Mouse (Mus musculus): Measurements from ENCODE around the gene Nthl1. TPM values are rescaled to one million over a fixed set of nuclear protein-coding genes. Genes with fewer than 3 reads are reported as not detected.

Gene Nthl1
- polyA plus RNA-seq (2016; fragmentation: Nextera tagmentation; extraction: Ambion mirVana): 23.3 and 24.9 TPM in 2 replicates

DNA sequence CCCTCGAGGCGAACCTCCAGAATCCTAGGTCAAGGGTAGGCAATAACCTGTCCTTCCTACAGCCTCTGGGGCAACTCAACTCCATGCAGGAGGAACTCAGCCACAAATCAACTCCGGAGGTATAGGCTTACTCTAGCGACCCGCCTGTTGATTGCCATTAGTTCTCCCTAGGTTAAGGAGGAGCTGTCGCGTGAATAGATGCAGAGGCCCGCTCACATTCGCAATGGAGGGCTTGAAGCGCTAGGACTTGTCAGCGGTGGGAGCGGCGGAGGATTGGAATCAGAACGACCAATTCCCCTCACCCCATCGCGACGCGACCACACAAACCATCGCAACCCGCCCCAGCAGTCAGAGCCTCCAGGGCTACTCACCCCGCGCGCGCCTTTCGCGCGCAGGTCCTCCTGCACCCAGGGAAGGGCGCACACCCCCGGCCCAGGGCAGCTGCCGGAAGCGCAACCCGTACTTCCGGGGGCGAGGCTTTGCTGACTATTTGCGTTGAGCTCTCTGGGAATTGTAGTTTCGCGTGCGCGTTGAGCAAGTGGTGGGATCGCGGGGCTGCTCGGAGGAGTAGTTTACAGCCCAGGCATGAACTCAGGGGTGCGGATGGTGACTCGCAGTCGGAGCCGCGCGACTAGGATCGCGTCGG is at the start of gene Nthl1, which contains the start of gene Tsc2:
Gene Nthl1, plus strand, starts transcription at position 514 of the 646 bp plus-strand sequence.
Gene Tsc2, minus strand, starts transcription at position 464 of the 646 bp plus-strand sequence.
- Histone ChIP-seq H3K9me3 (no peaks in the 10 kb centered on the region), H3K27me3 (no peaks in the 10 kb centered on the region), H3K27ac (peak within 1 kb of the TSS; percentile 93), H3K4me3 (replicated peaks) (peak within 1 kb of the TSS; percentile 60), H3K4me1 (replicated peaks) (peaks cover 16% of the 10 kb centered on the region), H3K4me2 (peak within 1 kb of the TSS; percentile 88), H3K9ac (replicated peaks) (peak within 1 kb of the TSS; percentile 83), H3K36me3 (peaks cover 49% of the 10 kb centered on the region)
- ATAC-seq (ENCODE audit: insufficient number of reproducible peaks, insufficient read depth, low FRiP score, low TSS enrichment, low read depth): peak; percentile 83
- WGBS: 2% methylated on average over 51 of the region's 51 CpGs

DNA sequence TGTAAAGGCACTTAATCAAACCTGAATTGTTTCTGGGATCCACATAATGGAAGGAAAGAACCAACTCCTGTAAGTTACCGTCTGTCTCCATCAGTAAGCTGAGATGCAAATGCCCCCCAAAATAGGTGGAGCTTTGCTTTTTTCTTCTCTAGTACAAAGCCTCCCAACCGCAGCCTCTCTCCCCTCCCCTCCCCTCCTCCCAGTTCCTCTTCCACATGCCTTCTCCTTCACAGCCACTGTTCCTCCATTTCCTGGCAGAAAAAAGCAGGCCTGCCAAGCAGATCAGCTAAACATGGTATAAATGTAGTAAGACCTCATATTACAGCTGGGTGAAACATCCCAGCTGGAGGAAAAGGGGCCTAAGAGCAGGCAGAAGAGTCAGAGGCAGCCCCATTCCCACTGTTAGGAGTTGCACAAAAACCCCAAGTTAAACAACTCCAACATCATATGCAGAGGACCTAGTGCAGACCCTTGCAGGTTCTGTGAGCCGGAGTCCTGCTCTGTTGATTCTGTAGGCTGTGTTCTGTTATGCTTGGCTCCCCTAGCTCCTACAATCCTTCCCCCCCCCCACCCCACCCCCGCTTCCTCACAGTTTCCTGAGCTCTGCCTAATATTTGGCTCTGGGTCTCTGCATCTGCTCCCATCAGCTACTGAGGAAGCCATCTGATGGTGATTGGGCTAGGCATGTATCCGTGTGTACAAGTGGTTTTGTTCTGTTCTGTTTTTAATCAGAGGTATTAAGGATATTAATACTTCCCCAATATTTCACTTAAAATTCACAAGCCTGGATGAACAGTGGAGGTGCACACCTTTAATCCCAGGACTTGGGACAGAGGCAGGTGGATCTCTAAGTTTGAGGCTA is 48.6 kb upstream of the Nthl1 start:
- peaks cover 96% of the 10 kb centered on the region for H3K36me3 ChIP-seq
- ATAC-seq (ENCODE audit: insufficient number of reproducible peaks, insufficient read depth, low FRiP score, low TSS enrichment, low read depth): no peak

GRCm38 (mm10) chr17:24584520-24584919 is 48.0 kb upstream of the Nthl1 start:
- peaks cover 94% of the 10 kb centered on the region for H3K36me3 ChIP-seq
- no peak for ATAC-seq (ENCODE audit: insufficient number of reproducible peaks, insufficient read depth, low FRiP score, low TSS enrichment, low read depth)
- H3K27me3 ChIP-seq: no peaks in the 10 kb centered on the region
- 0 out of 2 replicates have a peak, but pooled peaks cover 4% of the 10 kb centered on the region for H3K4me1 ChIP-seq (replicated peaks)
- H3K4me2 ChIP-seq: no peak overlapping the region
- 72% methylated on average over 3 of the region's 3 CpGs for WGBS
- no peak overlapping the region for H3K4me3 ChIP-seq (replicated peaks)
- no peak overlapping the region for H3K9ac ChIP-seq (replicated peaks)
- H3K27ac ChIP-seq: no peak overlapping the region
- no peaks in the 10 kb centered on the region for H3K9me3 ChIP-seq

More for the DNA sequence above, 48.6 kb upstream of the Nthl1 start:
- no peaks in the 10 kb centered on the region for H3K9me3 ChIP-seq
- no peak overlapping the region for H3K4me3 ChIP-seq (replicated peaks)
- no peak overlapping the region for H3K4me2 ChIP-seq
- no peak overlapping the region for H3K27ac ChIP-seq
- 71% methylated on average over 5 of the region's 5 CpGs for WGBS
- 0 out of 2 replicates have a peak, but pooled peaks cover 4% of the 10 kb centered on the region for H3K4me1 ChIP-seq (replicated peaks)
- H3K9ac ChIP-seq (replicated peaks): no peak overlapping the region
- H3K27me3 ChIP-seq: no peaks in the 10 kb centered on the region

DNA sequence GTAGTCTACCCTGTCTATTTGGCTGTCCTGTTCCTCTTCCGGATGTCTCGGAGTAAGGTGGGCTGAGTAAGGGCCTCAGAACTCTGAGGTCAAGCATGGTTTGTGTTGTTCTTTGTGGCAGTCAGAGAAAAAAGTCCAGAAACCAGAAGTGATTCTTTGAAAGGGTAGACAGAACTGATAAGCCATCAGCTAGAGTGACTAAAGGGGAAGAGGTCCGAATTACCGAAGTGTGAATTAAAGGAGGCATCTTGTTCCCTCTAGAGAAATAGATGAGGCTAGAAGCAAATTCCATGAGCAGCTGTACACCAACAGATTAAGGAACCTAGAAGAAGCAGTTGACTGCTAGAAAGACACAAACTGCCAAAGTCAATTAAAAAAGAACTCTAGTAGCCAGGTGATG is 45.9 kb upstream of the Nthl1 start:
- Histone ChIP-seq H3K9ac (replicated peaks) (no peak overlapping the region), H3K4me3 (replicated peaks) (no peak overlapping the region), H3K4me2 (no peak overlapping the region), H3K4me1 (replicated peaks) (0 out of 2 replicates have a peak, but pooled peaks cover 4% of the 10 kb centered on the region), H3K27ac (no peak overlapping the region), H3K36me3 (peaks cover 91% of the 10 kb centered on the region), H3K27me3 (no peaks in the 10 kb centered on the region), H3K9me3 (no peaks in the 10 kb centered on the region)
- no peak for ATAC-seq (ENCODE audit: insufficient number of reproducible peaks, insufficient read depth, low FRiP score, low TSS enrichment, low read depth)
- WGBS: 94% methylated on average over 4 of the region's 4 CpGs

DNA sequence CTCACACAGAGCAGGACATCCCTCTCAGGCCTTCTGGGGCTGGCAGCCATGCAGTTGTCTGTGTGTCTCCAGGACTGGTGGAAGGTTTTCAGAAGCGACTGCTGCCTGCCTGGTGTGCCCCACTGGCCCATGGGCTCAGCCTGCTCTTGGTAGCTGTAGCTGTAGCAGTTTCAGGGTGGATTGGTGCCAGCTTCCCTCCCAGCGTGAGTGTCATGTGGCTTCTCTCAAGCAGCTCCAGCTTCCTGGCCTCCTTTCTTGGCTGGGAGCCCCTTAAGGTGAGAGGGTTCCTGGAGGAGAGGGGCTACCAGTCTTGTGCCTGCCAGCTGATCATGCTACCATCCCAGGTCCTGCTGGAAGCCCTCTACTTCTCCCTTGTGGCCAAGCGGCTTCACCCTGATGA is 41.5 kb upstream of the Nthl1 start:
- 86% methylated on average over 3 of the region's 3 CpGs for WGBS
- no peak overlapping the region for H3K4me3 ChIP-seq (replicated peaks)
- peaks cover 93% of the 10 kb centered on the region for H3K36me3 ChIP-seq
- no peaks in the 10 kb centered on the region for H3K9me3 ChIP-seq
- H3K27ac ChIP-seq: no peak overlapping the region
- no peaks in the 10 kb centered on the region for H3K4me1 ChIP-seq (replicated peaks)
- H3K27me3 ChIP-seq: no peaks in the 10 kb centered on the region
- no peak for ATAC-seq (ENCODE audit: insufficient number of reproducible peaks, insufficient read depth, low FRiP score, low TSS enrichment, low read depth)
- H3K9ac ChIP-seq (replicated peaks): 0 out of 2 replicates have a peak overlapping the region, but pooled peaks have one; percentile 24
- no peak overlapping the region for H3K4me2 ChIP-seq

- H3K36me3 ChIP-seq: peaks cover 93% of the 10 kb centered on the region
- 96% methylated on average over 5 of the region's 5 CpGs for WGBS
Measured at GRCm38 (mm10) chr17:24591695-24592094, 40.8 kb upstream of the Nthl1 start.

GRCm38 (mm10) chr17:24593248-24593647 is 39.2 kb upstream of the Nthl1 start:
- no peaks in the 10 kb centered on the region for H3K4me1 ChIP-seq (replicated peaks)
- H3K9me3 ChIP-seq: no peaks in the 10 kb centered on the region
- no peak overlapping the region for H3K9ac ChIP-seq (replicated peaks)
- peaks cover 94% of the 10 kb centered on the region for H3K36me3 ChIP-seq
- no peak overlapping the region for H3K27ac ChIP-seq
- WGBS: 84% methylated on average over 5 of the region's 5 CpGs
- ATAC-seq (ENCODE audit: insufficient number of reproducible peaks, insufficient read depth, low FRiP score, low TSS enrichment, low read depth): no peak
- no peak overlapping the region for H3K4me3 ChIP-seq (replicated peaks)
- no peaks in the 10 kb centered on the region for H3K27me3 ChIP-seq
- no peak overlapping the region for H3K4me2 ChIP-seq

More at GRCm38 (mm10) chr17:24591695-24592094, 40.8 kb upstream of the Nthl1 start:
- no peaks in the 10 kb centered on the region for H3K27me3 ChIP-seq
- no peaks in the 10 kb centered on the region for H3K4me1 ChIP-seq (replicated peaks)
- H3K4me2 ChIP-seq: no peak overlapping the region
- no peak overlapping the region for H3K4me3 ChIP-seq (replicated peaks)
- ATAC-seq (ENCODE audit: insufficient number of reproducible peaks, insufficient read depth, low FRiP score, low TSS enrichment, low read depth): no peak
- H3K9ac ChIP-seq (replicated peaks): no peak overlapping the region
- no peak overlapping the region for H3K27ac ChIP-seq
- no peaks in the 10 kb centered on the region for H3K9me3 ChIP-seq

DNA sequence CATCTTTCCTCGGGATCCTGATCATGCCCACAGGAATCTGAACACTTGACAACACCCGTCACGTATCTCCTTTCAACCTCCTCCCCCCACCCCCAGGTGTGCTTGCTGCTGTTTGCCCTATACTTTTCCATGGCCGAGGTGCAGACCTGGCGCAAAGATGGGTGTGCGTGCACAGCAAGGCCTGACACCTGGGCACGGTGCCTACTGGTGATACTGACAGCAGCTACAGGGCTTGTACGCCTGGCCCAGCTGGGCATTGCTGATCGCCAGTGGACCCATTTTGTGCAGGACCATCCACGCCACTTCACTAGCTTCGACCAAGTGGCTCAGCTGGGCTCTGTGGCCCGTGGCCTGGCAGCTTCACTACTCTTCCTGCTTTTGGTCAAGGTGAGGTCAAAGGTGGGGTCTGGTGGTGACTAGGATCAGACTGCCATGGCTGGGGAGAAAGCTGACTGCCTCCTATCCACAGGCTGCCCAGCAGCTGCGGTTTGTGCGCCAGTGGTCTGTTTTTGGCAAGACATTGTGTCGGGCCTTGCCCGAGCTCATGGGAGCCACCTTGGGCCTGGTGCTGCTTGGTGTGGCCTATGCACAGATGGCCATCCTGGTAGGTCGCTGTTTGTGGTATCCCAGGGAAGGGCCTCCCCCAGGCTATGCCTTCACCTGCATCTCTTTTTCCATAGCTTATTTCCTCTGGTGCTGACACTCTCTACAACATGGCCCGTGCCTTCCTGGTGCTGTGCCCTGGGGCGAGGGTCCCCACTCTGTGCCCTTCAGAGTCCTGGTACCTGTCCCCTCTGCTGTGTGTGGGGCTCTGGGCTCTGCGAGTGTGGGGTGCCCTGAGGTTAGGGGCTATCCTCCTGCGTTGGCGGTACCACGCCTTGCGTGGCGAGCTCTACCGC is 38.2 kb upstream of the Nthl1 start:
- H3K9ac ChIP-seq (replicated peaks): no peak overlapping the region
- H3K4me1 ChIP-seq (replicated peaks): no peaks in the 10 kb centered on the region
- 92% methylated on average over 26 of the region's 26 CpGs for WGBS
- H3K4me2 ChIP-seq: no peak overlapping the region
- no peak for ATAC-seq (ENCODE audit: insufficient number of reproducible peaks, insufficient read depth, low FRiP score, low TSS enrichment, low read depth)
- no peaks in the 10 kb centered on the region for H3K9me3 ChIP-seq
- no peaks in the 10 kb centered on the region for H3K27me3 ChIP-seq
- peaks cover 97% of the 10 kb centered on the region for H3K36me3 ChIP-seq
- no peak overlapping the region for H3K27ac ChIP-seq
- H3K4me3 ChIP-seq (replicated peaks): no peak overlapping the region

DNA sequence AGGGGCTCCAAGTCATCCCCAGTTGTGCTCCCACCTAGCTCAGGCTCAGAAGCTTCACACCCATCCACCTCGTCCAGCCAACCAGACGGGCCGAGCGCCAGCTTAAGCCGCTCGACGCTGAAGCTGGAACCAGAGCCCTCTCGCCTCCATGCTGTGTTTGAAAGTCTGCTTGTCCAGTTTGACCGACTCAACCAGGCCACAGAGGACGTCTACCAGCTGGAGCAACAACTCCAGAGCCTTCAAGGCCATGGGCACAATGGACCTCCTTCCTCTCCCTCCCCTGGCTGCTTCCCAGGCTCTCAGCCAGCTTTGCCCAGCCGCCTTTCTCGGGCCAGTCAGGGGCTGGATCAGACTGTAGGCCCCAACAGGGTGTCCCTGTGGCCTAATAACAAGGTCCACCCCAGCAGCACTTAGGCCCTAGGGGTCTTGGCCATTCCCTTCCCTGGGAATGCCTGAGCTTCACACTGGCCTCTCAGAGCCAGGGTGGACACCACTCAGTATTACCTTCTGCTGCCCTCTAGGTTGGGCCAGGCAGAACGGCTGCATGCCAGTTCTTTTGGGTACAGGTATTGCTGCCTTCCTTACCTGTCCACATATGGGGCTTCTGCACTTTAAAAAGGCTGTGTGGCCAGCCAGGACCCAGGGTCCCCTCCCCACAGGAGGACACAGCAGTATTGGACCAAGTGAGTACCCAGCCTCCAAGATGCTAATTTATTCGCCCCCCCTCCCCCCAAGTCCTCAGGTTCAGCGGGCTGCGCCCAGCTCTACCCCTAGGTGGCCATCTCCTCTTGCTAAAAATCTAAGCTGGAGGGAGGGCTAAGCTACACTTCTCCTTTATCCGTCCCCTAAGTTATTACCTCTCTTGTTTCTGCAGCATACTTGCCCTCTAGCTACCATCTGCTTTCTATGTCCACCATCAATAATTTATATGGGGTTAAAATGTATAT is 37.1 kb upstream of the Nthl1 start:
- H3K36me3 ChIP-seq: peaks cover 100% of the 10 kb centered on the region
- WGBS: 78% methylated on average over 17 of the region's 17 CpGs
- no peak overlapping the region for H3K27ac ChIP-seq
- no peak overlapping the region for H3K4me2 ChIP-seq
- H3K4me1 ChIP-seq (replicated peaks): no peaks in the 10 kb centered on the region
- H3K4me3 ChIP-seq (replicated peaks): no peak overlapping the region
- no peaks in the 10 kb centered on the region for H3K9me3 ChIP-seq
- H3K9ac ChIP-seq (replicated peaks): no peak overlapping the region
- no peaks in the 10 kb centered on the region for H3K27me3 ChIP-seq
- ATAC-seq (ENCODE audit: insufficient number of reproducible peaks, insufficient read depth, low FRiP score, low TSS enrichment, low read depth): no peak

DNA sequence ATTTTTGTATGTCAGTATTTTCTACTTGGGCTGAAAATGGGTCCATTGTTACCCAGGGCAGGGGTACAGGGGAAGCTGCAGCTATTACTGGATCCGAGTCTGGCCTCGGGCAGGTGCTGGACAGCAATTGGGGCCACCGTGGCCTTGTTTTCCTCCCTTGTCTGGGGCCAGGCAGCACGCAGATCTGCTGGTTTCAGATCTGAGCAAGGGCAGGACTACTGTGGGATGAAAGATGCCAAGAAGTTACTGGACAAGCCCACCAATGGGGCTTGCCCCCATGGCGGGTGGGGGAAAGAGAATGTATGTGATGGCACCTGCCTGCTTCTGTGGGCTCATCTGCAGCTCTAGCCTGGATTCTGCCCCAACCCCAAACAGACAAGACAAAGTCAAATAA is 36.4 kb upstream of the Nthl1 start:
- H3K4me3 ChIP-seq (replicated peaks): no peak overlapping the region
- H3K9ac ChIP-seq (replicated peaks): no peak overlapping the region
- no peak overlapping the region for H3K4me2 ChIP-seq
- H3K9me3 ChIP-seq: no peaks in the 10 kb centered on the region
- ATAC-seq (ENCODE audit: insufficient number of reproducible peaks, insufficient read depth, low FRiP score, low TSS enrichment, low read depth): no peak
- 84% methylated on average over 5 of the region's 5 CpGs for WGBS
- H3K36me3 ChIP-seq: peaks cover 100% of the 10 kb centered on the region
- H3K27ac ChIP-seq: no peak overlapping the region
- no peaks in the 10 kb centered on the region for H3K27me3 ChIP-seq
- no peaks in the 10 kb centered on the region for H3K4me1 ChIP-seq (replicated peaks)
